Mouse (Mus musculus): ENCODE measurements around the gene Gm28490. TPM values are rescaled to one million over a fixed set of nuclear protein-coding genes. Genes with fewer than 3 reads are reported as not detected.
"Not testable (repeated sequence)": the region's sequence is repeated elsewhere in the genome, so short reads cannot be mapped to it uniquely, and the experiment has no call there.

Gm28490 gene
- polyA plus RNA-seq (2015; fragmentation: Nextera tagmentation; extraction: Ambion mirVana): not detected in 2 replicates

DNA sequence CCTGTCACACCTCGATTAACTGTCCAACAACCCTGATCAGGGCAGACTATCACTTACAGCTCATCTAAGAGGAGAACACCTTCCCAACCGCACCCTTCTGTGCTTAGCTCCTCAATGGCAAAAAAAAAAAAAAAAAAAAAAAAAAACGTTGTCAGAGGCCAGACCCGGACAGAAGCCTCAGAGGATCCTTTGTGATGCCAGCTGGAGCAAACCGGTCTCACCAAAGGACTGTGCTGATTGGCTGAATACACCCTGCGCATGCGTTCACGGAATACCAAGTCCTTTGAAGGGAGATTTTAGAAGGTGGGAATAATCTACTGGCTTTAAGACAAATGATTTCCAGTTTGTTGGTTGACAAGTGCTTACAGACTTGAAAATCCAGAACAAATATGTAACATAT lies at the start of gene Gm28490:
Gm28490 (minus strand) TSS at position 101 of the 400 bp plus-strand sequence.
- H3K27ac ChIP-seq; H3K4me2 ChIP-seq; H3K9me3 ChIP-seq; ATAC-seq (ENCODE audit: insufficient number of reproducible peaks, insufficient read depth, low FRiP score, low TSS enrichment, low read depth); H3K36me3 ChIP-seq; H3K27me3 ChIP-seq; H3K4me3 ChIP-seq; H3K9ac ChIP-seq; H3K4me1 ChIP-seq: not testable (repeated sequence)
- WGBS: no CpG with 5 or more reads among the region's 8 CpGs

Measured in embryonic facial prominence, embryonic 13.5 days (tissue).